Mouse (Mus musculus) ES-E14 (cell line): ENCODE results near the gene Pdk1.

Source experiments
- ZC3H11A ChIP-seq: IDR thresholded peaks from 2 replicates; pipeline ENCODE4 v1.6.1; 2012; ENCODE audit warnings: low read depth, mild to moderate bottlenecking, inconsistent platforms, low read length, borderline replicate concordance
- ZNF384 ChIP-seq: IDR thresholded peaks from 2 replicates; pipeline ENCODE4 v1.6.1; 2012; ENCODE audit warnings: low read depth, low read length, inconsistent platforms

- TF ChIP-seq ZC3H11A (no peak), ZNF384 (no peak)
Measured at GRCm38 (mm10) chr2:71936711-71937110, 63.7 kb downstream of the Pdk1 start.
